Mouse (Mus musculus) layer of hippocampus, postnatal 10 days (tissue): ENCODE measurements around the gene Loxl3. TPM values are rescaled to one million over a fixed set of nuclear protein-coding genes. Genes with fewer than 3 reads are reported as not detected.

ENCODE experiments used
- DNase-seq, 2 experiments: peaks; one replicate each; pipeline ENCODE4 v3.0.0; 2021; ENCODE audit warnings: low spot score in 2 of 2
- total RNA-seq, 2 experiments: library from RNA; stranded (reverse); gene quantifications; 2 replicates each; pipeline ENCODE4 v1.2.3; 2021

The Loxl3 gene
- total RNA-seq, 2 experiments from 2014 or later: 3.0 to 5.7 TPM

- DNase-seq: no peak
Measured at GRCm38 (mm10) chr6:83049367-83049766, 15.4 kb downstream of the Loxl3 start.

GRCm38 (mm10) chr6:83053136-83053960 is 19.4 kb downstream of the Loxl3 start:
- DNase-seq: peak in 1 of 2 experiments; percentile 52

DNA sequence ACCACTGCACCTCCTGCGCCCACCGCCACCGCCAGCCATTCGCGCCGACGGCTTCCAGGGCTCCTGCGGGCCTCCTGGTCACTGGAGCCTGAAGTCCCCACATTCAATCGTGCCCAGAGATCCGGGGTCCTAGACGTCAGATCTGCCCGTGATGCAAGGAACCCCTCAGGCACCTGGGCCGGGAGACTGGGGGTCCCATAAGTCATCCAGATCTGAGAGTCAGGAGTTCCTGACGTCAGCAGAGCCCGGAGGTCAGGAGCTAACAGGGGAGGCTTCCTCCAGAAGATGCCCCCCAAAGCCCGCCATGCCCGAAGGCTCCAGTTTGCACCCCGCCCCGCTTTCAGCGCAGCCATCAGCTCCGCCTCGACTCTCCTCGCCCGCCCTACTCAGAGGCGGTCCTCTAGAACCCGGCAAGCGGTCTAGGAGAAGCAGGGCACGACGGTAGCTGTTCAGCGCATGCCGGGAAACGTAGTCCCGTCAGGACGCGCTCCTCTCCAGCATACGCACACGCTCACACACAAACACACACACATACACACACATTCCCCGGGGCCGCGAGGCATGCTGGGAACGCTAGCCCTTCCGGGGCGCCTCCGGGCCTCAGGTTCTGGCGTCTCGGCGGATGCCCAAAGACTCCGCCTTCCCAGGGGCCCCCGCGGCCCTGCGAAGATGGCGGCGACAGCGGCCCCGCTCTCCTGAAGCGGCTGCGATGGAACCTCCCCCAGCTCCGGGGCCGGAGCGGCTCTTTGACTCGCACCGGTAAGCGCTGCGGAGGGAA is 20.3 kb downstream of the Loxl3 start, which contains the start of gene Aup1:
Gene Aup1, plus strand, starts transcription at position 448 of the 778 bp plus-strand sequence.
- peak; percentile 94 to 96 for DNase-seq

DNA sequence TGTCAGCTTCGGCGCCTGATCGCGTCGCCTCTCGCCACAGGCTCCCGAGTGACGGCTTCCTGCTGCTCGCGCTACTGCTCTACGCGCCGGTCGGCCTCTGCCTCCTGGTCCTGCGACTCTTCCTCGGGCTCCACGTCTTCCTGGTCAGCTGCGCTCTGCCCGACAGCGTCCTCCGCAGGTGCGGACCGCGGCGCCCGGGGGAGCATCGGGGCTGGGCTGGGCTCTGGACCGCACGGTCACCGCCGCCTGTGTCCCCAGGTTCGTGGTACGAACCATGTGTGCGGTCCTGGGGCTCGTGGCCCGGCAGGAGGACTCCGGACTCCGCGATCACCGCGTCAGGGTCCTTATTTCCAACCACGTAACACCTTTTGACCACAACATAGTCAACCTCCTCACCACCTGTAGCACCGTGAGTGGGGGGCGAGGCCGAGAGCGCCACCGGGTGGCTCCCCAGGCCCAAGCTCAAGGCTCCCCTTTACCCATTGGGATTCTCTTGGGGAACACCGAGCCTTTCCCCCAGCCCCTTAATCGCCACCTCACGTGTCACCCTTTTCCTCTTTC is 21.0 kb downstream of the Loxl3 start, which contains the start of gene Htra2:
Gene Htra2, minus strand, starts transcription at position 403 of the 561 bp plus-strand sequence.
- peak; percentile 55 to 66 for DNase-seq

DNA sequence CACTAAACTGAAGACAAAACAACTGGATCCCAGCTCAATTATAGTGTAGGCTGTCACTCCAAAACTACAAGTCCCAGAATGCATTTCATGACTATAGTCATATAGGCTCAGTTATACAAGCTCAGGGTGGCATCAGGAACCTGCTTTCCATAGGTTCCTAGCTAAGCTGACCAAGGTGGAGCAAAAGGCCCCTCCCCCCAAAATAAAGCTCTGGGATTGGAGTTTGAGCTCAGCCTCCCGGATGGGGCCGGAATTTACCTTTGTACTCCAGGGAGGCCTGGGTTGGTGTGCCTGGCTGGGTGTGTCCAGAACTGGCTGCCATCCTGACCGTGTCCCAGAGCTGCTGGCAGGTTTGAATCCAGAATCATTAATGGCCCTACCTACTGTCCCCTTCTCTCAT is 23.8 kb downstream of the Loxl3 start, which contains the start of gene Dqx1:
Gene Dqx1, plus strand, starts transcription at position 55 of the 400 bp plus-strand sequence.
- DNase-seq: no peak

GRCm38 (mm10) chr6:83058725-83059124 is 24.8 kb downstream of the Loxl3 start:
- no peak for DNase-seq

DNA sequence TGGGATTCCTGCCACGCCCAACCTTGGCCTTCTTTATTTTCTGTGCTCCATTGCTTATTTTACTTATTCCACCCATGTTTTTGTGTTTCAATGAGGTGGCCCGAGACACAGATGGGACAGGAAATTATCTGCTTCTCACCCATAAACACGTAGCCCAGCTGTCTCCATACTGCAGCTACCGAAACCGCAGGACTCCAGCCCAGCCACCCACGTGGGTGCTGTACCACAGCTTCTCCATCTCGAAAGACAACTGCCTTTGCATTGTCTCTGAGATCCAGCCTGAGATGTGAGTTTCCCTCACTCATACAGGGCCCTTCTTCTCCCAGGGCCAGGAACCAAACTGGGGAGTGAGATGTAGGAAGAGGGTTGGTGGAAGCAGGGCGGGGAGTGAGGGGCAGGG is 32.0 kb downstream of the Loxl3 start:
- DNase-seq: no peak

DNA sequence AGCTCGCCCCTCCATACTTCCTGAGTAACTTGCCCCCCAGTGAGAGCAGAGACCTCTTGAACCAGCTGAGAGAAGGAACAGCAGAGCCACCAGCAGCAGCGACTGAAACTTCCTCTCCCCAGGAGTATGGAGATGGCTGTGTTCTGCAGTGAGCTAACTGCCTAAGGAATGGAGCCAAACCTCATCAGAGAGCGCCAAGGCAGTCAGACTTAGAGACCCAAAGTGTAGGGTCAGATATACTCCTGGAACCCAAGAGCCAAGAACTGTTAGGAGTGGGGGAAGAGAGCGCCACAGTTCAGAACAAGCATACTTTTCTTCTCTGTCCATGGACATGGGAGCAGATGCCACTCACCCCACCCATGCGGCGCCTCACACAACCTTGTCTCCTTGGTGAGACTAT is 32.5 kb downstream of the Loxl3 start:
- DNase-seq: no peak

DNA sequence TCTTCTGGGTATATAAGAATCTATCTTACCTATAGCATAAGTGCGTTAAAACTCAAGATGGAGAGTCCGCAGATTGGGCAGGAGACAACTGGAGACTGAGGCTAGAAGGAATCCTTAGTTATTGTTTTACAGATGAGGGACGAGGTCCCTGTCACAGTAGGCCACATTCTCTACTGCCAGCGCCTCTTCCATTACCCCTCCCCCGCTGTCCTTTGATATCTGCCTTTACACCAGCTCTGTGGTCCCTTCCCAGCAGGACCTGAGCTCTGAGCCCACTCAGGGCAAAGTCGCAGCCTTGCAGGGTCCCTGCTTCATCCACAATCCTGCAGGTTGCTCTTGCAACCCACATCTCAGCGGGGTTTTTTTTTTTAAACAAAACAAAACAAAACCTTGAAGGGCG is 34.2 kb downstream of the Loxl3 start:
- DNase-seq: no peak

- peak in 1 of 2 experiments; percentile 12 for DNase-seq
Measured at GRCm38 (mm10) chr6:83068706-83069487, 34.9 kb downstream of the Loxl3 start.

DNA sequence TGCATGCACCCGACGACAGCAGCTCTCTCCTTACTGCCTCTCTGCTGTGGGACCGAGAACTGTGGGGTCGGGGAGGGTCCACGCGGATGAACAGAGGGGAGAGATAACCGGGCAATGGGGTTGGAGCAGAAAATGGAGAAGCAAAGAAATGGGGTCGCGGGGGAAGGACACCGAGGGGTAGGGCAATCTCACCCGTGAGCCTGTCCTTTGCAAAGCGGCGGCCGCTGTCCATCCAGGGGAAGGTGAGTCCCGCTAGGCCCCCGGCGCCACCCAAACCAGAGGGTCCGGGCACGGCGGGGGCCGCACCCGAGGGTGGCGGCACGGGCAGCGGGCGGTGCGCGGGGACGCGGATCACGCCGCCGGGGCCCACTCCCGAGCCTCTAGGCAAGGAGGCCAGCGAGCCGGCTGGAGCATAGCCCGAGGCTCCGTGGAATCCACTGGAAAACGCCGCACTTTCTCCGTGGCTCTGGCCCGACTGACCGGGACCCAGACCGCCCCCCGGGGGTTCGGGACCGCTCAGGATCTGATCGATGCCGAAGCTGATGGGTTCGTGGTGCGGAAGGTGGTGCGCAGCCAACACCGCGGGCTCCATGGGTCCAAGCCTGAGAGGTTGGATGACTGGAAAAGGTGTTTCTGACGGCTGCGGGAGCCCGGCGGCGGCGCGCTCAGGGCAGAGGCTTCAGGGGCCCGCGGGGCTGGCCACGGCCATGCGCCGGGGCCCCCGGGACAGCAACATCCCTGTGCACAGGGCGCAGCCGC is 35.7 kb downstream of the Loxl3 start:
- DNase-seq: no peak

- DNase-seq: no peak
Measured at GRCm38 (mm10) chr6:83070247-83070310, 36.1 kb downstream of the Loxl3 start, which contains the start of gene Tlx2. Gene Tlx2, minus strand, starts transcription at chr6:83070293.

GRCm38 (mm10) chr6:83070311-83071219 is 36.6 kb downstream of the Loxl3 start:
- peak; percentile 56 to 65 for DNase-seq

- DNase-seq: no peak
Measured at GRCm38 (mm10) chr6:83071220-83071619, 37.2 kb downstream of the Loxl3 start.

GRCm38 (mm10) chr6:83074979-83075378 is 41.0 kb downstream of the Loxl3 start:
- no peak for DNase-seq

DNA sequence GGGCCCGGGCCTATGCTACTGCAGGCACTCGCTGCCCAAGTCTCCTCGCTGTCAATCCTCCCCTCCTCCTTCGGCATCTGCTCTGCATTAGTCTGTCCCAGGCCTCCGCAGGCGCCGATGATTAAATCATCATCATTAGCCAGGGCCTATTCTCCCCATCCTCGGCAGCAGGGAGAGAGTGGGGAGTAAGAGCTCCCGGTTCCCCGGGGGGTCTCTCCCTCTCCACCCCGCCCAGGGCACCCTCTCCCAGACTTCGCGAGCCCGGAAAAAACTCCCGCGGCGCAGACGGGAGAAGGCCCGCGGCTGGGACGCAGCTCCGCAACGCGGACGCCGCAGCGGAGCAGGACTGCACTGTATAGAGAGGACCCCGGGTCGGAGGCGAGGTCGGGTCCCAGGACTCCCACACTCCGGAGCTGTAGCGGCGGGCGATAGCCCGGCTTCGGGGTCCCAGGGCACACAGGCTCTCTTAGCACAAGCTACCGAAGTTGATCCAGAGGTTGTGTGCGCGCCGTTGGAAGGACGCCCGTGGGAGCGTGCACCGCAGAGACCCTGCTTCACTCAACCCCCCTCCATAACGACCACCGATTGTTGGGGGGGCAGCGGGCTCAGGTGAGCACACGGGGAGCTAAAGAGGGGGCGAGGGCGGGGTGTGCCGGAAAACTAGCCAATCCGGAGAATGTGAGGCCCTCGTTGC is 43.8 kb downstream of the Loxl3 start, which contains the start of gene Pcgf1:
Gene Pcgf1, plus strand, starts transcription at position 240 of the 694 bp plus-strand sequence.
- peak in 1 of 2 experiments; percentile 52 for DNase-seq

- peak; percentile 100 for DNase-seq
Measured at GRCm38 (mm10) chr6:83078324-83078858, 44.4 kb downstream of the Loxl3 start.

DNA sequence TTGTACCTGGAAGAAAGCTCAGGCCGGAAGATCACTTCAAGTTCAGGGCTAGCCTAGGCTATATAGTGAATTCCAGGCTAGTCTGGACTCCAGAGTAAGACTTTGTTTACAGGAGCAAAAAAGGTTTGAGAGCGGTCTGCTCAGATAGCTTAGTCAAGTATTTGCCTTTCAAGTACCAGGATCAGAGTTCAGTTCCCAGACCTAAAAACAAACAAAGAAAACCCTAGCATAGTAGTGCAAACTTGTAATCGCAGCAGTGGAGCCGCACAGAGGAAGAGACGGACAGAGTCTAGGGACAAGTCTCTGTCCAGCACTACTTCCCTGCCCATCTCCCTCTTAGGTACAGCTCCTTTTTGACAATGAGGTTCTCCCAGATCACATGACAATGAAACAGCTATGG is 46.2 kb downstream of the Loxl3 start:
- DNase-seq: no peak

DNA sequence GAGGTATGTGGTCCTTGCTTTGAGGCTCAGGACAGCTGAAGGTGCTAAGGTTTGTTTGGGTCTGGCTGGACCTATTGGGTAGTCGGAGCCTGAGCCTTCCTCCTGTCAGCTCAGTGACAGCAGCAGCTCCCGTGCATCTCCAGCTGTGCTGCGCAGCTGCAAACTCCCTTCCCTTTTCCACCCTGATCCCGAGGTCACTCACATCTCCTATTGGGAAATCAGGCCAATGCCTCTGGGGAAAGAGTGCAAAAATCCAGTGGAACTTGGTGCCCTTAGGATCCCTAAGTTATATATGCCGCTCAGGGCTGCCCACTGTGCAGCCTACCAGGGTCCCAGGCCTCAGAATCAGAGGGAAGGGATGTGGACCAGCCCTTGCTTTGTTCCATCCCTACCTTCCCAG is 49.5 kb downstream of the Loxl3 start:
- DNase-seq: no peak
